Mouse (Mus musculus) midbrain, embryonic 11.5 days (tissue): ENCODE data around the gene Baiap2l2. TPM values are rescaled to one million over a fixed set of nuclear protein-coding genes. Genes with fewer than 3 reads are reported as not detected.

Experiments
- ATAC-seq: fragments of 200-750 bp; cut with Nextera tagmentation; 2 replicates; pipeline ENCODE4 v1.8.0; 2017; ENCODE audit warnings: moderate TSS enrichment, moderate library complexity; ENCODE audit not compliant: low FRiP score
- DNase-seq: peaks from one replicate; pipeline ENCODE4 v3.0.0; 2015; ENCODE audit warnings: low spot score; ENCODE audit errors: missing footprints
- H3K27ac ChIP-seq: fragments of 300-500 bp; sonication (generic); 2 replicates; pipeline ENCODE4 v1.5.1; 2014; ENCODE audit warnings: low read depth, low read length
- H3K27me3 ChIP-seq: fragments of 300-500 bp; sonication (generic); 2 replicates; pipeline ENCODE4 v1.6.1; 2014; ENCODE audit warnings: mild to moderate bottlenecking, low read length, moderate library complexity, mixed read lengths; ENCODE audit not compliant: control insufficient read depth, insufficient read depth
- H3K36me3 ChIP-seq: fragments of 300-500 bp; sonication (generic); 2 replicates; pipeline ENCODE4 v1.6.1; 2014; ENCODE audit warnings: mild to moderate bottlenecking, low read length, moderate library complexity, mixed read lengths; ENCODE audit not compliant: control insufficient read depth, insufficient read depth
- H3K4me1 ChIP-seq: fragments of 300-500 bp; sonication (generic); 2 replicates; pipeline ENCODE4 v1.6.1; 2014; ENCODE audit warnings: low read length; ENCODE audit not compliant: control insufficient read depth, insufficient read depth
- H3K4me2 ChIP-seq: fragments of 300-500 bp; sonication (generic); 2 replicates; pipeline ENCODE4 v1.6.1; 2014; ENCODE audit warnings: mild to moderate bottlenecking, moderate library complexity
- H3K4me3 ChIP-seq: fragments of 300-500 bp; sonication (generic); 2 replicates; pipeline ENCODE4 v1.5.1; 2014; ENCODE audit warnings: low read depth, low read length
- H3K9ac ChIP-seq: fragments of 300-500 bp; sonication (generic); 2 replicates; pipeline ENCODE4 v1.6.1; 2014; ENCODE audit warnings: low read length
- H3K9me3 ChIP-seq: fragments of 300-500 bp; sonication (generic); 2 replicates; pipeline ENCODE4 v1.6.1; 2016; ENCODE audit warnings: low read length; ENCODE audit not compliant: control insufficient read depth
- WGBS: fragments of 180-500 bp; shearing (Covaris S2); extraction: QIAGEN DNeasy Blood & Tissue Kit; methylation state at CpG from one replicate; pipeline ENCODE4 v1.1.7; 2014; 5-methylcytosine and 5-hydroxymethylcytosine counted together
- polyA plus RNA-seq: library from polyadenylated mRNA; unstranded; fragments of >200 nt; fragmentation: Nextera tagmentation; extraction: Ambion mirVana; gene quantifications from 2 replicates; pipeline ENCODE4 v1.2.1, GENCODE M21; 2014

The Baiap2l2 gene
- polyA plus RNA-seq, 1 experiment from 2014 or later: 0.27 TPM

- DNase-seq: peak; percentile 94
- Histone ChIP-seq H3K4me1 (peaks cover 8% of the 10 kb centered on the region), H3K4me3 (peak overlapping the region; percentile 57), H3K27me3 (peaks cover 31% of the 10 kb centered on the region), H3K27ac (no peak overlapping the region), H3K36me3 (no peaks in the 10 kb centered on the region), H3K9me3 (no peaks in the 10 kb centered on the region), H3K9ac (peak overlapping the region; percentile 71), H3K4me2 (peak overlapping the region; percentile 98)
- ATAC-seq: peak; percentile 70
- WGBS: 2% methylated on average over 50 of the region's 62 CpGs
These were observed 24.1 kb downstream of the Baiap2l2 start for GRCm38 (mm10) chr15:79261095-79261725.

GRCm38 (mm10) chr15:79258521-79258920 lies 26.8 kb downstream of the Baiap2l2 start:
- no peaks in the 10 kb centered on the region for H3K36me3 ChIP-seq
- no peak overlapping the region for H3K4me3 ChIP-seq
- no peak for DNase-seq
- H3K4me1 ChIP-seq: peaks cover 8% of the 10 kb centered on the region
- no peak overlapping the region for H3K27ac ChIP-seq
- no peaks in the 10 kb centered on the region for H3K9me3 ChIP-seq
- no peak for ATAC-seq
- no peak overlapping the region for H3K4me2 ChIP-seq
- no peak overlapping the region for H3K9ac ChIP-seq
- peaks cover 37% of the 10 kb centered on the region for H3K27me3 ChIP-seq
- 27% methylated on average over 17 of the region's 17 CpGs for WGBS

GRCm38 (mm10) chr15:79254661-79255060 lies 30.7 kb downstream of the Baiap2l2 start, which contains the start of gene Slc16a8:
Gene Slc16a8, minus strand, starts transcription at chr15:79254761.
- DNase-seq (no peak), ATAC-seq (no peak)
- 42% methylated on average over 3 of the region's 3 CpGs for WGBS
- H3K27ac ChIP-seq: no peak within 1 kb of the TSS
- no peaks in the 10 kb centered on the region for H3K9me3 ChIP-seq
- H3K4me1 ChIP-seq: peaks cover 8% of the 10 kb centered on the region
- no peak within 1 kb of the TSS for H3K9ac ChIP-seq
- peaks cover 35% of the 10 kb centered on the region for H3K27me3 ChIP-seq
- no peak within 1 kb of the TSS for H3K4me2 ChIP-seq
- no peak within 1 kb of the TSS for H3K4me3 ChIP-seq
- H3K36me3 ChIP-seq: no peaks in the 10 kb centered on the region

- peak overlapping the region; percentile 29 for H3K4me3 ChIP-seq
- WGBS: 32% methylated on average over 24 of the region's 24 CpGs
- no peaks in the 10 kb centered on the region for H3K9me3 ChIP-seq
- H3K27ac ChIP-seq: no peak overlapping the region
- peak overlapping the region; percentile 54 for H3K9ac ChIP-seq
- DNase-seq: no peak
- H3K36me3 ChIP-seq: peaks cover 4% of the 10 kb centered on the region; the same call in 1 of the 2 replicates
- ATAC-seq: no peak
- peak overlapping the region; percentile 56 for H3K4me2 ChIP-seq
- peaks cover 8% of the 10 kb centered on the region for H3K4me1 ChIP-seq
- peaks cover 34% of the 10 kb centered on the region for H3K27me3 ChIP-seq
These were observed 32.8 kb downstream of the Baiap2l2 start for GRCm38 (mm10) chr15:79252580-79252979.

- Histone ChIP-seq H3K4me2 (peak overlapping the region; percentile 56), H3K9ac (peak overlapping the region; percentile 54), H3K36me3 (peaks cover 4% of the 10 kb centered on the region; the same call in 1 of the 2 replicates), H3K4me3 (peak overlapping the region; percentile 29), H3K27ac (no peak overlapping the region), H3K4me1 (peaks cover 8% of the 10 kb centered on the region), H3K27me3 (peaks cover 34% of the 10 kb centered on the region), H3K9me3 (no peaks in the 10 kb centered on the region)
- WGBS: 3% methylated on average over 60 of the region's 61 CpGs
- ATAC-seq (peak; percentile 55; the same call in 1 of the 2 replicates), DNase-seq (peak; percentile 92)
These were observed 33.4 kb downstream of the Baiap2l2 start for GRCm38 (mm10) chr15:79251781-79252491.

GRCm38 (mm10) chr15:79251168-79251567 lies 34.2 kb downstream of the Baiap2l2 start:
- Histone ChIP-seq H3K4me3 (no peak overlapping the region), H3K27ac (no peak overlapping the region), H3K36me3 (peaks cover 6% of the 10 kb centered on the region), H3K27me3 (peaks cover 34% of the 10 kb centered on the region), H3K4me2 (no peak overlapping the region), H3K9ac (no peak overlapping the region), H3K4me1 (peaks cover 8% of the 10 kb centered on the region), H3K9me3 (no peaks in the 10 kb centered on the region)
- WGBS: 50% methylated on average over 7 of the region's 7 CpGs
- ATAC-seq: no peak
- no peak for DNase-seq

- no peak overlapping the region for H3K4me2 ChIP-seq
- H3K36me3 ChIP-seq: peaks cover 6% of the 10 kb centered on the region
- H3K9me3 ChIP-seq: no peaks in the 10 kb centered on the region
- no peak overlapping the region for H3K27ac ChIP-seq
- WGBS: 87% methylated on average over 2 of the region's 2 CpGs
- DNase-seq (no peak), ATAC-seq (no peak)
- H3K27me3 ChIP-seq: peaks cover 34% of the 10 kb centered on the region
- no peak overlapping the region for H3K9ac ChIP-seq
- H3K4me3 ChIP-seq: no peak overlapping the region
- H3K4me1 ChIP-seq: peaks cover 8% of the 10 kb centered on the region
These were observed 35.1 kb downstream of the Baiap2l2 start for GRCm38 (mm10) chr15:79250236-79250635.

- no peak for ATAC-seq
- Histone ChIP-seq H3K9ac (no peak overlapping the region), H3K4me3 (no peak overlapping the region), H3K27ac (no peak overlapping the region), H3K4me1 (peaks cover 7% of the 10 kb centered on the region), H3K9me3 (no peaks in the 10 kb centered on the region), H3K4me2 (no peak overlapping the region), H3K27me3 (no peaks in the 10 kb centered on the region; the same call in 1 of the 2 replicates), H3K36me3 (peaks cover 6% of the 10 kb centered on the region)
- DNase-seq: no peak
- WGBS: 89% methylated on average over 3 of the region's 3 CpGs
These were observed 40.0 kb downstream of the Baiap2l2 start for GRCm38 (mm10) chr15:79245321-79245720.
